Mouse (Mus musculus) cerebellum, postnatal 25 days (tissue): ENCODE results near the gene BC029722.
"Not testable (repeated sequence)": the region's sequence is repeated elsewhere in the genome, so short reads cannot be mapped to it uniquely, and the experiment has no call there.

Experiments
- DNase-seq, 2 experiments: peaks; one replicate each; pipeline ENCODE4 v3.0.0; 2021; ENCODE audit warnings: mixed read lengths in 2 of 2

The BC029722 gene

DNA sequence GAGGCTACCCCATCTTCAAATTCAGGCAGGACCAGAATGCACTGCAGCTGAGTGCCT, at the start of gene BC029722:
TSS of gene BC029722 (minus strand) at position 35 of the 57 bp plus-strand sequence.
- DNase-seq = no peak

DNA sequence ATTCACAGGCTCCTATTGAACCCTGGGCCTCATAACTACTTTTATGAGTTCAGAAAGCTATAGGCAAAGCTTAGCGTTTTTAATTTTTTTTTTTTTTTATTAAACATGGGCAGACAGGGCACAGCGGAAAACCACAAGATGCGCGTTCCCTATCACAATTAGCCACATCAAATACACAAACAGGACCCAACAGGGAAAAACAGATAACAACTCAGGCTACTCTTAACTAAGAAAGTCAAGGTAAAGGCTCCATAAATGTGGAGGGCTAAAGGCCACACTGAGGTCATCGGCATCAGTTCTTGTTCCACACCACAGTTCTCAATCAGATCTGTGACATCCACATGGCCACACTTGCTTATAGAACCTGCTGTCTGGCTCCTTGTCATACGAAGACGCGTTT, 49.1 kb upstream of the BC029722 start:
- DNase-seq = no peak

DNA sequence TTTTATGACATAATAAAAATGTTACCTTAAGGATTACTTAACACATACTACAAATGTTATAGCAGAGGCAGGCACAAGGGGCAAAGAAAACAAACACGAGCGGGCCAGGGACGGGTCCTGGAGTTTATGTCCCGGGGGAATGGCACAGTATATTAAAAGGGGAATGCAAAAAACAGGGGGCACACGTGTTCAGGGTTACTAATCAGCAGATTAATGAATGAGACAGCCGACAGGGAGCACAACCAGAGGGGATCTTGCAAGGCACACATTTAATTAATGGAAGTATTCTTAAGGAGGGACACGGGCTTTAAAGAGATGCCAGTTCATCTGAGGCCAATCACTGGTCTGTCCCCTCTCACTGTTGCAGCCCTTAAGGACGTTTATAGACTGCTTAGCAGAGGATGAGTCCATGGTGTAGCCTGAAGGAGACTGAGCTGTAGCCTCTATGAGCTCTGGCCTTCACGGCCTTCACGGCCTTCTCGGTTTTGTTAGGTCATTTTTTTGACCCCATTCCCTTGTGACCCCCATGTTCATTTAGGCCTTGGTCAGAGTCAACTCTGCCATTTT, 44.2 kb upstream of the BC029722 start:
- DNase-seq = no peak

DNA sequence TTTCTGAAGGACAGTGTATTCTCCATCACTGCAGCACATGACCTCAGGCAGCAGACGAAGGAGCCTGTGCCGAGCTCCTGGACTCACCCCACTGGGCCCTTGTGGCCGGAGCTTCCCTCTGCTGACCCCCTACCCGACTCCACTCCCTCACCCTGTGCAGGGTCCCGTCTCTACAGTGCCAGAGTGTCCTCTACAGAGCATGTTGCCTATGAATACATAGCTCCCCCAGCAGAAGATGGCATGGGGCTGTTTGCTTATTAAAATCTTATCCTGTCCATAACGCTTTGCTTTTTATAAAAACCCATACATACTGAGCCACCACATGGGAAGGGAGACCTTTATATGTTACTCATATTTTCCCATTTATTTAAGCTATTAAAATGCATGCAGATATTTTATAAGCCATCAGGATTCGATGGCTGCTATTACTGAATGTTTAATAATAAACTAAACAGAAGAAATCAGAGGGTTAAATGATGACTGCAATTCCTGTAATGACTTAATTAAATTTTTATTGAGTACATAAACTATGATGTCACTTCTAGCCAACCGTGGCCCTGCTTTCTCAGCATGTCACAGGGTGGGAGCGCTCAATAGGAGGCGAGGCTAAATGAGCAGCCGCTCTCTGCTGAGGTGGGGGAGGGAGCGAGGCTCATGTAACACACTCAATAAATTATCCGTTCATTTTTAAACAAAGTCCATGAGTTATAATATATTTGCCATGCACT, 43.5 kb upstream of the BC029722 start:
- no peak for DNase-seq

DNA sequence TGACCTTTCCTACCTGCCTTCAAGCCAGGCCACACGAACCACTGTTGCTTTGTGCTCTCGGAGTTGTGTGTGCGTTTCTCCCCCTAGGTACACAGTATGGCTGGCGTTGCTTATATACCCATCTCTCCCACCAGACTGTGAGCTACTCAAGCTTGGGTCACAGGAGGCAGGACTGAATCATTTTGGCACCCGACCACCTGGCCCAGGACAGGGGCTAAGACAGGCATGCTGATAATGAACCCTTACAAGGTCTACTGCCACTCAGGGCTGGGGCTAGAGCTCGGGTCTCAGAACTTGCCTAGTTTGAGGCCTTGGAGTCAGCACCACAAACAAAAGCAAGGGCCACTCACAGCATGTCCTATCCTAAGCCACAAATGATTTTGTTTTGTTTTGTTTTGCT, 42.4 kb upstream of the BC029722 start:
- DNase-seq = no peak

DNA sequence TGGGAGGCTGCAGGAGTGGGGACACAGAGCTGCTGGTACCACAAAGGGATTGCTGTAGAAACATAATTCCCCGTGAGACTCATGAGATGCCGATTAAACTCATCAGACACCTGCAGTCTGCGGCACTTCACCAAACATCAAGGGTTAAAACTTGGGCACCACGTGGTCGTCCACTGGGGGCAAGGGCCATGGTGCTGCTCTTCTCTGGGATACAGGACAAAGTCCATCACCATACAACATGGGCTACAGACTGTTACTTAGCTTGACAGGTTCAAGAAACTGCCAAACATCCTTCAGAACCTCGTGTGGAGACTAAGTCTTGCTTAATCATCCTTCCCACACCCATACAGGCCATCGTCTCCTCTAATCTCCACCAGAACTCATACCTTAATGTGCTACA, 40.9 kb upstream of the BC029722 start:
- DNase-seq = no peak

DNA sequence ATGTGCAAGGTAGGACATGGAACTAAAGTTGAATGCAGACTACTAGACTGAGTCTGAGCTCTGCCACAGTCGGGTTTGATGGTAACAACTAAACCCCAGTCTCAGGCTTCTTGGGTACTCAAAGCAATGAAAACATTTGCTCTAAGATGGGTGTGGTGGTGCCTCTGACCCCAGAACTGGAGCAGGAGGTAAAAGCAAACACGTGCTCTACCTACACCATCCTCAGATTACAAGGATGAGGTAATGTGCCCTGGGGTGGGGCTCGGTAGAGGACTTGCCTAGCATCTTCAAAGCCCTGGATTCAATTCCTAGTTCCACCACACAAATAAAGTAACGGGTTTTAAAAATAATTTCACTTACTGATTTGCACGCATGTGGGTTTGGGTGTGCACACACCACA, 33.3 kb upstream of the BC029722 start:
- no peak for DNase-seq

DNA sequence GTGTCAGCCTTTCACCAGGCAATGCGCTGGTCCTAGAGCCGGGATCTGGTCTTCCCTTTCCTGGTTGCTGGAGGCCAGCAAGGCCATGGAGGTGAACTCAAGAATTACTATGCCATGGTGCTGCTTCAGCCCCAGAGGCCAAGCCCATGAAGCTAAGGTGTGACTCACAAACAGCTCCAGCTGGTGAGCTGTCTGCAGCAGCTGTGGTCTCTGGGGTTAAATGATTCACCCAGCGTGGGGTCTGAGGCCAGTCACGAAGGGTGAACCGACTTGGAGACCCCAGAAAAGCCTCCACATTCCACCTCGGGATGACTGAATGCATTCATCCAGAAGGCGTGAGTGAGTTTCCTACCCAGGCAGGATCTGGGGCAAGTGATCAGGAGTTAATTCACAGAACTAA, 30.9 kb upstream of the BC029722 start:
- DNase-seq = no peak

DNA sequence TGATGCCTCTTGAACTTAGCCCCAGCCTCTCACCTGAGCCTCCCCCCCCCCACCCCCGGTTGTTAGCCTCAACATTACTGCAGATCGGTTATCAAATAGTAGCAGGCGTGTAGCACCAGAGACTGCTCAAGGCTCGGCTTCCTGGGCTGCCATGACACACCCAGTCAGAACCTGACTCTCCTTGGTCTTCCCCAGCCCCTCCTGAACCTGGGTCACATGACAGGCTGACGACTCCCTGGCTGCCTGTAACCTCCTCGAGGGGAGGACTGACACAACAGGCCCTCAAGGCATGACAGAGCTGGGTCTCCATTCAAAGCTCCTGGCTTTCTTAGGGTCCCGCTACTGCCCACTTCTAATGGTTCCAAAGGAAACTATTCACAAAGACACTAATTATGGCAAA, 30.2 kb upstream of the BC029722 start:
- DNase-seq = no peak

DNA sequence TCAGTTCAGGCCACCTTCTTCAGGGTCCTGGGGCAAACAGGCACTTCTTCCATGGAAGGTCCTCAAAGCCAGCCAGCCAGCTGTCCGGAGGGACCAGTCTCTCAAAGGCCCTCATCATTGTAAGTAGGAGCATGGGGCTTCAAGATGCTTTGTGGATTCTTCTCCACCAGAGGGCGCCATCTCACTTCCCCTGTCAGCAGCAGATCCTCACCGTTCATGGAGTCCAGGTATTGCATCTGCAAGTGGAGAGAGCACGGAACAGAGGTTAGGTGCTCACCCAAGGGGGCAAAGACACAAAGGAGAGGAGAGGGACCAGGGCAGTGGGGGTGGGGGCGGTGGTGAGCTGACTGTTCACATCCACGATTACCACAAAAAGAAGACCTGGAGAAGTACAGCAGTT, 29.1 kb upstream of the BC029722 start:
- peak; percentile 81 to 88 for DNase-seq

DNA sequence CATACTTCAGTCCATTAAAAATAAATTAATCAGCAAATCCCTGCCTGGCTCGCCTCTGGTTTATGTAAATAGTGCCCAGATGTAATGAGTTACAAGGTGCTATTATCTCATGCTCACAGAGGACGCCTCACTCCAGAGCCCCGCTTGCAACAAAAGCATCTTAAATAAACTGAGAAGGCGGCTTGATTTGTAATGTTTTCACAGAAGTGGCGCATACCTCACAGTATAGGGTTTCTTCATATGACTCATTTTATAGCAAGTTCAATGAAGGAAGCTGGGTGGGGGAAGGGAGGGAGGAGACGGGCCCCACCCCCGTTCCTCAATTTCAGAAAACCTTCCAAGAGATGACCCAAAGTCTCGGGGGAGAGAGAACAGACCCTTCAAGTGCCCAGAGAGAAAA, 27.7 kb upstream of the BC029722 start:
- DNase-seq = no peak

DNA sequence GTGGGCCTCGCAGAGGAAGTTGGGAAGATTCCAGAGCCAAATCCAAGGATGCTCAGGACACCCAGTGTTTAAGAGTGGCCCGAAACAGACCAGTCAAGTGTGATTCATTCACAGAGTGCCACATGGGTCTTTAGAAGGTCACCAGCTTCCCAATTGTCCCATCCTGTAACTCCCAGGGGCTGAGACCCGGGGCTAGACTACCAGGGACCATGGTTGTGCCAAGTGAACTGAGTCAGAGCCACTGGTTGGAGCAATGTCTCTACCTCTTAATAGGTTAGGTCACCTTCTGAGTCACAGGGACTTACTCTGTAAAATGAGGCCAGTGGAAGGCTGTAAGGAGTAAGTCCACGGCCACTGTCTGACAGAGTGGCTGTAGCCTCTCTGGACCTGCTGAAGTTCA, 19.7 kb upstream of the BC029722 start:
- no peak for DNase-seq

DNA sequence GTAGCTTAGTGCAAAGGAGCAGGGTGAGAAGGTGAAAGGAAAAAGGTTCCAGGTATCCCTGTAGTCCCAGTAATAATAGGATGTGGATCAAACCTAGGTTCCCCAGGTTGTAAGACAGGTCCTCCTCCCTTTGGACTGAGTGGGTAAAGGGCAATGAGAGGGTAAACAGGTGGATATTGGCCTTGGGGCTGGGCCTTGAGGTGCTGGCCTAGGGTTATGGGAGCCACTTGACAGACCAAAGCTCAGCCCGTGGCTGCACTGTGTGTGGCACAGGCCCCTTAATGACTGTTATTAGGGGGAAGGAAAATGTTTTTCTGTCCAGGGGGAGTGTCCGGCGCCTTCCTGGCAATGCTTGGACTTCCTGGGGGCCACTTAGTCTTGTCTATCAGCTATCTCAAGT, 18.7 kb upstream of the BC029722 start:
- no peak for DNase-seq

DNA sequence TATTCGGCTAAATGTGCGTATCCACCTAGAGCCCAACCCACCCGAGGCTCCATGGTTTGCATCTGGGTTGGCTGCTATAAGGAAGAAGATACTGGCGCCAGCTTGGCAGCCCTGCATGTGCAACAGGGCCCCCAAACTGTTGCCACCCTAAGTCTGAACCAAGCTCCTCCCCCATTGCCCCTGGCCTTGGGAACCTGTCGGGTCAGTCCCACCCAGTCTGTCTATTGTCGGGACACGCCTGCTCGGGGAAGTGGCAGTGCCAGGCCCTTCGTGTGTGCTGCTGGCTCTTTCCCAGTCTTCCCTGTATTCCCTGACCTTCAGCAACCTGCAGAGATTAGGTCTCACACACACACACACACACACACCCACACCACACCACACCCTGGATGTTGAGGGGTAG, 15.5 kb upstream of the BC029722 start, which contains the start of gene Fam83c:
TSS of gene Fam83c (minus strand) at position 123 of the 400 bp plus-strand sequence.
- no peak for DNase-seq

DNA sequence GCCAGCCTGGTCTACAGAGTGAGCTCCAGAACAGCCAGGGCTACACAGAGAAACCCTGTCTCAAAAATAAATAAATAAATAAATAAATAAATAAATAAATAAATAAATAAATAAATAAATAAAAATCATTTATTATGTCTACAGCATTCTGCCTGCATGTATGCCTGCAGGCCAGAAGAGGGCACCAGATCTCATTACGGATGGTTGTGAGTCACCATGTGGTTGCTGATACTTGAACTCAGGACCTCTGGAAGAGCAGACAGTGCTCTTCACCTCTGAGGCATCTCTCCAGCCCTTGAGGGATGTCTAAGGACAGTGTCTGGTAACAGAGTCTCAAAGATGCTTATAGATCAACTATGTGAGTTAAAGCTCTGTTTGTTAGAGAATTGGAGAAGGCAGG, 12.9 kb upstream of the BC029722 start:
- DNase-seq = not testable (repeated sequence)

DNA sequence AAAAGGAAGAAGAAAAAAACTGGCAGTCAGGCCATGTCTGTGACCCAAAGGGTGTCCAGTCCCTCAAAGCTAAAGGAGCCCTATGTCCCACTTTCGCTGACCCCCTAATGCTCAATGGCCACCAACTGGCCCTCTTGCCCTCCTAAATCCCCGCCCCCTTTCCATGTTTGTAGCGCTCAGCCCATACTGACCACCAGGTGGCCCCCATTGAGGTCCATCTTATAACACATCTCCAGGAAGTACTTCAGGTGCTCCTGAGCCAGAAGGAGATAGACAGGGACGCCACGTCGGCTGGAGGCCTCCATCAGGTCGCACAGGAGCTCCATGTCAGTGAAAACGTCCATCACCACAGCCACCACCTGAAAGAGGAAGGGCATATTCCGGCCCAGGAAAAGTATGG, 12.1 kb upstream of the BC029722 start:
- DNase-seq = no peak

DNA sequence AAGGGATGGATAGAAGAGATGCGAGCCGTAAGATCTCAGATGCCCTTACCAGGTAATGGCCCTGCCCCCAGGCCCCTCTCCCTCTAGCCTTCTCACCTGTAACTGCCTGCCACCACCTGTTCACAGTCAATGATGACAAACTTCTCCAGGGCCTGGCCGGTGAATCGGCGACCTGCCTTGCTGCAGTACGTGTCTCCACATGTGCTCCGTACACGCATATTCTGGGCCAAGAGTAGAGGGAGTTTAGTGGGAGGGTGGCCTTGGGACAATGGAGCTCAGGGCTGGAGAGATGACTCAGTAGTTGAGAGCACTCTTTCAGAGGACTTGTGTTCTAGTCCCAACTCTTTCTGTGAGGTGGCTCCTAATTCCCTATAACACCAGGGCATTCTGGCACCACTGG, 11.6 kb upstream of the BC029722 start:
- no peak for DNase-seq

DNA sequence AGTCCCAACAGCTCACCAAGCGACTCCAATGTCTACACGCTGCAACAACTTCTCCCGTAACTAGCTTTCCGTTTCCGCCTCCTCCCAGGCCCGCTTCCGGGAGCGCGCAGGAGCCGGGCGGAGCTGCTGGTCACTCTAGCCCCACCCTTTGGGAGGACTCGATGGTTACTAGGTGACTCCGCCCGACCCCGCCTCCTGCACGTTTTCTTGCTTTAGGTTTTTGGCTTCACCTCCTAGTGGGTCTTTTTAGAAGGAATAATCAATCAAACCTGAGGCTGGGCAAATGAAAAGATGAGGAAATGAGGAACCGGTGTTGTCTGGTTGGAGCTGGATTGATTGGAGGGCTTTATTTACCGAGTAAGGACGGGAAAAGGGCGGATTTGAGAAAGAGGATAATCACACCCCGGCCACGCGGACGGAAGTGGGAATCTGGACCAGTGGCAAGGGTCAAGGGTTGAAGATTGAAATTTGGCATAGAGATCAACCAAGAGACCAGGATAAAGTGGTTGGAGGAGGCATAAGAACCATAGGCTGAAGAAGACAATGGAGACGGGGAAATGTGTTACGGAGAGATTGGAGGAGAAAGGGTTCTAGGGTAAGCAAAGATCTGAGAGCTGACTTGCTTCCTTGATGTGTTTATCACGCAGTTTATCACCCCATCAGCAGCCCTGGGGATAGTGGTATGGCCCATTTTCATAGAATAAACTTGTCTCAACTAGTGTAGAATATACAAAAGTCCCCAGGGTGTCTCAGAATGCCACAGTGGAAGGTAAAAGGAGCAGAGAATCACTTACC, 7.6 kb upstream of the BC029722 start, which contains the start of gene Eif6:
TSS of gene Eif6 (minus strand) at position 296 of the 795 bp plus-strand sequence.
- peak; percentile 82 to 90 for DNase-seq

DNA sequence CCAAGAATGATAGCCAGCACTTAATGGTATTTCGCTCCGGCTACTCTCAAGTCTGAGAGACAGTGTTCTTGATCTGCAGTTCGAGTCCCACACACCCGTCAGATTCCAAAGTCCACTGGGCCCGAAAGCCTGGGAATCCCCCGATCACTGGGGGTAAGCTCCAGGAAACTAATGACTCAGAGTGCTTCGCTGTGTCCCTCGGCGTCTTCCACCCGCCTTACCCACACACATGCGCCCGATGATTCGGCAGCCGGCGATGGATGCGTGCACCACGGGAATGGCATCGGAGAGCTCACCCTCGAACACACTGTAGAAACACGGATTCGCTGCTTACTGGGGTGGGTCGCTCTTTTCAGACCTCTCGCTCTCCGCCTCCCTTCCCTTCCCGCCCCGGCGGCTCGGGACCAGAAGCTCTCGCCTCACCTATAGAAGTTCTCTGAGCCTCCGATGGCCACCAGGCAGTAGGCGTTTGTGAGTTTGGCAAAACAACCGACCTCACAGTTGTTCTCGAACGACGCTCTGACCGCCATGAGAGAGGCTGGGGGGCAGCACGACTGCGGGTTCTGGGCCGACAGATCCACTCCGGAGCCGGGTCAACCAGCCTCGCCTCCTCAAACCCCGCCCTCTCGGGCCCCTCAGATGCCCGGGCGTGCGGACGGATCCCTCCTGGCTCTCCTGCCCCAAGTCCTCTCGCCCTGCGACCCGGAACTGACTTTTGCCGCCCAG, 6.8 kb upstream of the BC029722 start:
- peak in 1 of 2 experiments; percentile 27 for DNase-seq

DNA sequence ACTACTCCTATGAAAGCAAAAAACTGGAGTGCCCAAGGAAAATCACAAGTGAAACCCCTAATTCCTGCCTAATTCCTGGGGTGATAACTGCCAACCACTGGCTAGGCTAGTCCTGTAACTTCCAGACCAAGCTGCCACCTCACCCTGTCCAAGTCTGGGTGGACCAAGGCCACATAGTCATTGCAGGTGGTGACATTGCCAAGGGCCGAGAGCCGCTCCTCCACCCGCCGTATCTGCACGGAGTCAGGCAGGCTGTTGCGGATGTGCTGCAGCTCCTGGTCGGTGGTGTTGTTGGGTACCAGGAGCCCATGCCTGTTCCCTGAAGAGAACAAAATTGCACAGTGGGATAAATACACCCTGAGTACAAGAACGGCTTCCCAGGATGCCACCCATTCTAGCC, 4.5 kb upstream of the BC029722 start:
- DNase-seq = peak in 1 of 2 experiments; percentile 11

DNA sequence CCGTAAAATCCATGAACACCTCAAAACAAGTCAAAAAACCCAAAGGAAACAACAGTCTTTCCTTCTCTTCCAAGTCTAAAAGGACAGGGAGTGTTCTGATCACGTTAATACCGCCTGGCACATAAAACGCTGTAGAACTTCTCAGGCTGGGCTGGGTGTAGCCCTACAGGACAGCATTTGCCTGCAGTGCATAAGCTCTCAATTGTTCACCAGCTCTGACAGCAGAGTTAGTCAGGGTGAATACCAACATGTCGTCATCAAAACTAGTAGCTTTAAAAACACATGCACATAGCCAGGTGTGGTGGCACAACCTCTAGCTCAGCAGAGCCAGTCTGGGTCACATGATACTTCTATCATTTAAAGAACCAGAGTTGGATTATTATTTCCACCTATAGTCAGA, 1.6 kb upstream of the BC029722 start:
- peak in 1 of 2 experiments; percentile 21 for DNase-seq

DNA sequence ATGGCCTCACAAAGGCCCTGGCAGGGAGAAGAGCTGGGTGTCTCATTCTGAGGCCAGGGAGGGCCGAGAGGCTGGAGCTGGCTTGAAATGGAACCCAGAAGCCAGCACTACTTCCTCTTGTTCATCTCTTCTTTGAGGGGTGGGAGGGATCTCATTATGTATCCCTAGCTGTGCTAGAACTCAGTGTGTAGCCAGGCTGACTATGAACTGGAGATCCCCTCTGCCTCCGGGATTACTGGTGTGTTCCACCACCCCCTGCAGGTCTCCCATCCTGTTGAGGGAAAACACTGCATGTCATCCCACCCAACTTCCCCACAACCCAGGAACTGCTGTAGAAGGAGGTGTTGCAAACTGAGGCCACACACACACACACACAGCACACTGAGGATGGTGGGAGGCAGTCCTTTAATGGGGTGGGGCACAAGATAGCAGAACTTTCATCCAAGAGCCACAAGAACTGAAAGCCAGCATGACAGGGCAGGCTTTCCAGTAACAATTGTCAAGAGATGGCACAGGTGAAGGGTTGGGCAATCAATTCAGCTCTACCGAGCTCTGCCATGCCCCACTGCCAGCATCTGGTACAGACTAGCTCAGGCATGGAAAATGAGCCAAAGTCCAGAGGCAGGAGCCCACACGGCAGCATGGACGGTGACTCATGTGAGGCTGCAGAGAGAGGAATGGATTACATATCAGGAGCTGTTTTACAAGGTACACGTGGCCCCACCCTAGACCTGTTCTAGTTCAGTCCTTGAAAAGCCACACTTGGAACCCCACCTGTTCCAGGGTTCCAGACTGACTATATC, 424 bp upstream of the BC029722 start:
- peak; percentile 50 to 65 for DNase-seq
